Mouse (Mus musculus): ENCODE results near the gene Cabin1. TPM values are rescaled to one million over a fixed set of nuclear protein-coding genes. Genes with fewer than 3 reads are reported as not detected.
A peak's percentile ranks its signal among the peaks of the same experiment; 100 is the strongest.

Cabin1 gene
- total RNA-seq (2015; ENCODE audit: low replicate concordance), result 108 and 136 TPM in 2 replicates
- 115 and 143 TPM in 2 replicates for total RNA-seq (2017; ENCODE audit: low replicate concordance)

GRCm38 (mm10) chr10:75763682-75764518 lies at the start of gene Cabin1:
Gene Cabin1, minus strand, starts transcription at chr10:75764341.
- peak; percentile 90 for ATAC-seq (replicated peaks; ENCODE audit: low FRiP score, poor library complexity, severe bottlenecking)

DNA sequence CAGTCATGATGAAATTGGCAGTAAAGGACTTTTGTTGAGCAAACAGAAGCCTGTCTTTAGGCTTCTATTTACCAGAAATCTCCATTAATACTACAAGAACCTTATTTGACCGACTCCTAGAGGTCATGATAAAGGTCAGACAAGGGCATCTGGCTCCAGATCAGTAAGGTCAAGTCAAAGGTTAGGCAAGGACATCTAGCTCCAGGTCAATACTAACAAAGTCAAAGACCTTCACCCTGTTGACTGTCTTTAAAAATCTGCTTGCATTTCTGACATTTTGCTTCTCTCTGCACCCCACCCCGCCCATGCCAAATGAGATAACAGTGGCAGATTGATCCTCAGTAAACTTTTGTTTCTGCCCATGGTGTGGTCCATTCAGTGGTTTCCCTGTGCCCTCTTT lies 40.1 kb upstream of the Cabin1 start:
- ATAC-seq (replicated peaks; ENCODE audit: low FRiP score, poor library complexity, severe bottlenecking), result no peak

GRCm38 (mm10) chr10:75798176-75798696 lies 34.1 kb upstream of the Cabin1 start, which contains the start of gene Gstt1:
Gene Gstt1, minus strand, starts transcription at chr10:75798584.
- peak; percentile 95 for ATAC-seq (replicated peaks; ENCODE audit: low FRiP score, poor library complexity, severe bottlenecking)

- ATAC-seq (replicated peaks; ENCODE audit: low FRiP score, poor library complexity, severe bottlenecking), result peak; percentile 67
These were observed 33.6 kb upstream of the Cabin1 start for GRCm38 (mm10) chr10:75797619-75798175.

DNA sequence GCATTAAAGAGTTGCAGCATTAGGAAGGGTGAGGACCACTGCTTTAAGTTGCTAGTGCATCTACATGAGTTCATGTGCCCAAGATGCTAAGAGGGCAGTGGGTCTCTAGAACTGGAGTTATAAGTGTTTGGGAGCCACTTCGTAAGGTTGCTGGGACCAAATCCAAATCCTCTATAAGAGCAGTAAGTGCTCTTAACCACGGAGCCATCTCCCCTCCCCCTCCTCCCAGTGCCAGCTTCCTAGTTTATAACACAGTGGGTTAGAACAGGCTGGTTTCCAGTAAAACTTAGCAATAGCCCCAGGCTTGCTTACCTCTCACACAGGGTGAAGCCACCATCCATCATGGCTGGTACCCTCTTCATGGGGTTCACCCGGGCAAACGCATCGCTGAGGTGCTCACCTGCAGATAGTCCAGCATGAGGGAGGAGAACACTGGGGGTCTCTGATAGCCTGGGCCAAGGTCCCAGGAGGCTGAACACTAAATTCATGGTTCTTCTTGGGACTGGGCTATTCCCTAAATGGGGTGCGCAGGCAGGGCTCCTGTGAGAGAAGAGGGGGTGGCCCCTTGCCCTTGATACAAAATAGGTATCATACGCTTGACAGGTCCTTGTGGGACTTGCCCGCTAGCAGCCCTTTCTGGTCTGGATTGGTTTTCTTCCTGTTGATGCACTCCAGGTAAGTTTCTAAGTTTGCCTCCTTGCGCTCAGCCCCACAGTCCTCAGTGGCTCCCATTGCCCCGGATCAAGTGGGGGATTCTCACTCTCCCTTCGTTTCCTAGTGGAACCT lies 32.8 kb upstream of the Cabin1 start:
- ATAC-seq (replicated peaks; ENCODE audit: low FRiP score, poor library complexity, severe bottlenecking), result no peak

DNA sequence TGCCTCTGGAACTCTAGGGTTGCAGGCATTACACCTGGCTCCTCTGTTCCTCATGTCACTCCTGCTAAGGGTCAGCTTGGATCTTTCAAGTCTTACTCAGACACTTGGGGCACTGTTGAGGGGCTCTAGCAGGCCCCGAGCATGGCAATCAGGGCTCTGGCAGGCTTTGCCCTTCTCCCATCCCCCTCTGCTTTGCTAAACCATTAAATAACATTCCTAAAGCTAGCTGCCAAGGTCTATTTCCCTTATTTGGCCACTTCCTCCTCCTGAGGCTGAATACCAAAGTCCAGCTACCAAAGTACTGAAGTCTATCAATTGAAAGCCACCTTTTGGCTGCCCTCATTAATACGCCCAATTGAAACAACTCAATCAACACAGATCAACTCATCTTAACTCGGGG lies 30.7 kb upstream of the Cabin1 start:
- ATAC-seq (replicated peaks; ENCODE audit: low FRiP score, poor library complexity, severe bottlenecking), result no peak

- ATAC-seq (replicated peaks; ENCODE audit: low FRiP score, poor library complexity, severe bottlenecking), result no peak
These were observed 26.6 kb upstream of the Cabin1 start for GRCm38 (mm10) chr10:75790773-75791172.

DNA sequence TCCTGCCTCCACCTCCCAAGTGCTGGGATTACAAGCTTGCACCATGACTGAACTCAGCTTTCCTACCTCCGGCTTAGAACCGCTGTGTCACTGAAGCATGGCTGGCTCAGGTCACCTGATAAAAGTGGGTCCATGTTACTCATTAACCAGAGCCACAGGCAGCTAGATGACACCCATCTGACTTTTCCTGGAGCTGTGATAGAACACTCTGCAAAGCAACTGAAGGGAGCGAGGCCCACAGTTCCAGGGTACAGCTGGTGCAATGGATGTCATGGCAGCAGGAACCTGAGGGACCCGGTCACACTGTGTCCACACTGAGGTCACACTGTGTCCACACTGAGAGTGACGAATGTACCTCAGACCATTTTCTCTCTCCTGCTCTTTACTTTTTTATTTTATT lies 25.7 kb upstream of the Cabin1 start:
- no peak for ATAC-seq (replicated peaks; ENCODE audit: low FRiP score, poor library complexity, severe bottlenecking)

GRCm38 (mm10) chr10:75789081-75789735 lies 25.1 kb upstream of the Cabin1 start:
- ATAC-seq (replicated peaks; ENCODE audit: low FRiP score, poor library complexity, severe bottlenecking), result no peak

- ATAC-seq (replicated peaks; ENCODE audit: low FRiP score, poor library complexity, severe bottlenecking), result no peak
These were observed 24.1 kb upstream of the Cabin1 start for GRCm38 (mm10) chr10:75788277-75788676.

- no peak for ATAC-seq (replicated peaks; ENCODE audit: low FRiP score, poor library complexity, severe bottlenecking)
These were observed 21.3 kb upstream of the Cabin1 start for GRCm38 (mm10) chr10:75785442-75785841.

DNA sequence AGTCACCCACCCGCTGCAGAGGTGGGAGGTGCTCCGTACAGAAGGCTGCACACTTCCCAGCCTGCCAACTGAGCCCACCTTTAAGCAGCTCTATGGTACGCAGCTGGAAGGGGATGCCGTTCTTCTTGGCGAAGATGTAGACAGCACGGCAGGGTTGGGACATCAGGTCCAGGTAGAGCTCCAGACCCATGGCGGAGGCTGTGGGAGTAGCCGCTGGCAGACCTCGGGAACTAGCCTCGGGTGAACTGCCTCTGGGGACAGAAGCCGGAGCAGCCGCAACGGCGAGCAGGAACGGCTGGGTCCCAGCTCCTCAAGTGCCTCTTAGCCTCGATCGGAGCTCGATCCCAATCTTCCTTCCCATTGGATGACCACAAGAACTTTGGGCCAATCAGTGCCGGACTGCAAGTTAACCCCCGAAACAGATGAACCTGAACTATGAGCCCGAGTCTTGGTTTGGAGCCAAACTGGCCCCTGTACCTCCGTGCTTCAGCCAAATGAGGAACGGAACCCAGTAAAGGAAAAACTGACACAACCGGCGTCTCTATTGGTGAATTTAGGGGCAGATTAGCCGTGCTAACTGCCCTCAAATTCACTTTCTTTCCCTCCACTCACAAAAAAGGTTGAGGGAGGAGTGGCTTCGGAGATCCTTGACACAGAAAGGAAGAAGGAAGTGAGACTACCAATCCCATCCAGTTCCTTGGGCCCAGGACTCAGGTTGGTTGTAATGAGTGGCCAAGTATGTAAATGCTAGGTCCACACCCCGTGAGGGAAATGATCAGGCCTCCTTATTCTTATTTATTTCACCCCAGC lies 16.8 kb upstream of the Cabin1 start, which contains the start of the genes Gm20441 and Gstt3:
Gene Gm20441, minus strand, starts transcription at position 186 of the 810 bp plus-strand sequence.
Gene Gstt3, minus strand, starts transcription at position 646 of the 810 bp plus-strand sequence.
- ATAC-seq (replicated peaks; ENCODE audit: low FRiP score, poor library complexity, severe bottlenecking), result peak; percentile 26; the same call in 1 of the 2 replicates

GRCm38 (mm10) chr10:75779206-75780174 lies 15.3 kb upstream of the Cabin1 start:
- no peak for ATAC-seq (replicated peaks; ENCODE audit: low FRiP score, poor library complexity, severe bottlenecking)

DNA sequence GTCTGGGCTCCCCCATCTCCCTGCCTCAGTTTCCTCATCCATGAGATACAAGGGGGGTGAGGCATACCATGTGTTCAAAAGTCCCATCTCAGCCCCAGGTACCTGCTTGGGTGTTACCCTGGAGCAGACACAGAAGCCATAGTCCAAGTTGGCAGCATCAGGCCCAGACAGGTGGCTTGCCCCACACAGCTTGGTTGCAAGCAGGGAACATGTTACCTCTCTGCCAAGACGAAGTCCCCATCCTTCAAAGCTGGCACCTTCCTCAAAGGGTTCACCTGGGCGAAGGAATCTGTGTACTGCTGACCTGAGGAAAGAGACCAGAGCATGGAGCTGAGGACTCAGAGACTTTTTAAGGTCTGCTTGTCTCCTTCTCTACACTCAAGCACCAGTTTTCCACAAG lies 13.7 kb upstream of the Cabin1 start:
- ATAC-seq (replicated peaks; ENCODE audit: low FRiP score, poor library complexity, severe bottlenecking), result no peak

DNA sequence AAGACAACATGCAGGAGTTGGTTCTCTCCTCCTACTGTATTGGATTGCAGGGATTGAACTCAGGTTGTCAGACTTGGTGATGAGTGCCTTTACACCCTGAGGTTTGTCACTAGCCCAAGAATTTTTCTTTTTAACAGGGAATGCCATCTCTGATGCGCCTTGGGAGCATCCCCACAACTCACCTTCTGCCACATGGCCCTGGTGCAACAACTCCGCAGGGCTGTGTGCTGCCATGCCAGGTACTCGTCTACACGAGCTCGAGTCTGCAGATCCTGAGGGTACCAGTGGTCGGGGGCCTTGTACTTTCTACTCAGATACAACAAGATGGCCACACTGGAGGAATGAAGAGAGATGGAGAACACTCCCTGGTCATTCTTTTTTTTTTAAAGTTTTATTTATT lies 12.4 kb upstream of the Cabin1 start:
- ATAC-seq (replicated peaks; ENCODE audit: low FRiP score, poor library complexity, severe bottlenecking), result no peak

DNA sequence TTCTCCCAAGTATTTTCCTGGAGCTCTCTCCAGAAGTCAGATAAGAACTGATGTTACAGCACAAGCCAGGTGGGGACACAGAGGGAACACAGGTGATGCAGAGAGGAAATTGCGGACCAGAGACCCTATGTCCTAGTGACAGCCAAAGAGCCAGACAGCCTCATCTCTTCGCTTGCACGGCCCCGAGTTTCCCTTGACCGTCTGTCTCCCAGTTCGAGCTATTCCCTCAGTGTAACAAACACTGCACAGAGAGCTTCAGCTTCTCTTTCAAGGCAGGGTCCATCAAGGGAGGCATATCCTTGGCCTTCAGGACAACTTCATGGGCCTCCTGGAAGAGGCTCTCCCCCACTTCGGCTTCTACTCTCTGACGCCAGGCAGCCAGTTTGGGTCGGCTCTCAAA lies 10.4 kb upstream of the Cabin1 start:
- ATAC-seq (replicated peaks; ENCODE audit: low FRiP score, poor library complexity, severe bottlenecking), result no peak

DNA sequence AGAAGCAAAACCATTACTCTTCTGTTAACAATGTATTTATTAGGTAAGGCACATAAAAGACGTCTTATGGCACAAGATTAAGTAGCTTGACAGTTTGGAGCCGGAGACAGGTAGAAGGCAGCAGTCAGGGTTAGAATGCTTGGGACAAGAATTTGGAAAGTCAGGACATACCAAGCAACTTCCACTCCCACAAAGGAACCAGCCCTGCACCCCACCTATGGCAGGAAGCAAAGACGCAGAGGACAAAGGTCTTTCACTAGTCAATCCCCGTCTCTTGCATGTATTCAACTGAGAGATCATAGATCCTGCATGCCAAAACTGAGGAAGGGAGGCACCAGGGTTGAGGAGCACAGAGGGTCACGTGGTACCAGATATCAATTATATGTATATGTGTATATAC lies 10.0 kb upstream of the Cabin1 start:
- ATAC-seq (replicated peaks; ENCODE audit: low FRiP score, poor library complexity, severe bottlenecking), result no peak

Measured in erythroid progenitor cell, adult 5-6 weeks (primary cell).